Mouse (Mus musculus): ENCODE data around the gene Myo18b.

The Myo18b gene

GRCm38 (mm10) chr5:112748001-112748719 is 148.0 kb downstream of the Myo18b start:
- no peak for DNase-seq (ENCODE audit: low read depth, low spot score)

GRCm38 (mm10) chr5:112747306-112747930 is 148.7 kb downstream of the Myo18b start:
- no peak for DNase-seq (ENCODE audit: low read depth, low spot score)

DNA sequence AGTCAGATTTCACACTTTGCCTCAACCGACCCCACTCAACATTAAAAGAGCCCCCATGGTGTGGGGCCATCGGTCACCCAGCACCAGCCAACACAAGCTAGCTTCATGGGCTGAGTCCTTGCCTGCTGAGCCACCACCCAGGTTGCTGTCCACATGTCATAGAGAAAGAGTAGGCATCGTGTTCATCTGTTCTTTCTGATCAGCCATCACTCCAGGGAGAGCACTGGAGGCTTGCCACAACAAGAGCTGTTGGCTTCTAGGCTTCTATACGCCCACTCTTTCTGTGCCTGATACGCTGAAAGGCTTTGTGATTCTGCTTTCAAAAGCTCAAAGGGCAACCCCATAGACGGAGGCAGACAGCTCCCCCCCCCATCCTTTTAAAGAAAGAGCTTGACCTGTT is 151.0 kb downstream of the Myo18b start:
- DNase-seq (ENCODE audit: low read depth, low spot score) = peak; percentile 64

DNA sequence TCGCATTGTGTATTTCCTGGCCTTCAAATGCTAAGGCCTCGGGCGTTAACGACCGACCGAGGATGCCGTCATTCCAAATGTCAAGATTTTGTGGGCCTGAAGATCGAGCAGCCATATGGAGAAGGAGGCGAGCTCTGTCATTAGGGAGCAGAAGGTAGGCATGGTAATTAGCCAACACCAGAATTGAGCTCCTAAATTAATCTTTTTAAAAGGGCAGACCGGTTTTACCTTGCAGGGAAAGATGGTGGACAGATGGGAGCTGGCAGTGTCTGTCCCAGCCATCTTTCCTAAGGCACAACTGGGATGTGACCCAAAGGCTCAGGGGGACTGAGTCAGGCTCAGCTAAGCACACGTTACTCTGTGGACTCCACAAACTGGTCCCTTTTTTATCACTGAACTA is 151.6 kb downstream of the Myo18b start:
- peak; percentile 81 for DNase-seq (ENCODE audit: low read depth, low spot score)

DNA sequence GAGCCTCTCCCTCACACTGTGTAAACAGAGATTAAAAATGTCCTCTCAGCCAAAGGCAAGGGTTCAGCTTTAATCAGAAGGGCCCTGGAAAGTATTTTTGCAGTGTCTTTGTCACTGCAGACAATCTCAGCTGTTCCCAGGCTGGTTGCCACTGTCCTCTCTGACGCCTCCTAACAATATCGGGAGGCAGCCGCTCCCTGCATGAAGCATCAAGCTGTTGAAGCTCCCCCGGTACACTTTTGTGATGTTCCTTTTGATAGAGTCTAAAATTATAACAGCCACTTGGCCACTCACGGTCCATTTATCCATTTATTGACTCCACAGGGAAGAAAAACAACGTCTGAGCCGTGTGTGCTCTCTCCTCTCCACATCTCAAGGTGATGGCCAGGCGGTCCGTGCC is 153.0 kb downstream of the Myo18b start:
- DNase-seq (ENCODE audit: low read depth, low spot score) = peak; percentile 51

DNA sequence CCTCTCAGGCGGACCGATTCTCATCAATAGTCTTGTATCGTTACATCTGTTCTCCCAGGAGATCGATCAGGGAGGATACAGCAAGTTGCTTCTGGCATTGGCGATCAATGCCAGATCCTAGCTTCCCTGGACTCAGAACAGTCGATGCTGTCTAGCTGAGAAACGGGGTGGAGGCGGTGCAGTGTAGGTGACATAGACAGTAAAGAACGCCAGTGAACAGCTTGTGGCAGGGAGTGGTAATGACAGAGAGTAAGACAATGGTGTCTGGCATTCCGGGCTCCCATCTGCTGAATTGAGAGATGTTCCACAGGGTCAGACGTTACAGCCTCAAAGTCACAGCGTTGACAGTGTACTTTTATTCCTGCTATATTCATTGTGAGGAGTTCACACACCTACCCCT is 155.5 kb downstream of the Myo18b start:
- DNase-seq (ENCODE audit: low read depth, low spot score) = peak; percentile 87

- DNase-seq (ENCODE audit: low read depth, low spot score) = no peak
Measured at GRCm38 (mm10) chr5:112735040-112735439, 161.1 kb downstream of the Myo18b start.

- DNase-seq (ENCODE audit: low read depth, low spot score) = peak; percentile 72
Measured at GRCm38 (mm10) chr5:112730604-112731003, 165.6 kb downstream of the Myo18b start.

GRCm38 (mm10) chr5:112728432-112728831 is 167.7 kb downstream of the Myo18b start:
- DNase-seq (ENCODE audit: low read depth, low spot score) = no peak

DNA sequence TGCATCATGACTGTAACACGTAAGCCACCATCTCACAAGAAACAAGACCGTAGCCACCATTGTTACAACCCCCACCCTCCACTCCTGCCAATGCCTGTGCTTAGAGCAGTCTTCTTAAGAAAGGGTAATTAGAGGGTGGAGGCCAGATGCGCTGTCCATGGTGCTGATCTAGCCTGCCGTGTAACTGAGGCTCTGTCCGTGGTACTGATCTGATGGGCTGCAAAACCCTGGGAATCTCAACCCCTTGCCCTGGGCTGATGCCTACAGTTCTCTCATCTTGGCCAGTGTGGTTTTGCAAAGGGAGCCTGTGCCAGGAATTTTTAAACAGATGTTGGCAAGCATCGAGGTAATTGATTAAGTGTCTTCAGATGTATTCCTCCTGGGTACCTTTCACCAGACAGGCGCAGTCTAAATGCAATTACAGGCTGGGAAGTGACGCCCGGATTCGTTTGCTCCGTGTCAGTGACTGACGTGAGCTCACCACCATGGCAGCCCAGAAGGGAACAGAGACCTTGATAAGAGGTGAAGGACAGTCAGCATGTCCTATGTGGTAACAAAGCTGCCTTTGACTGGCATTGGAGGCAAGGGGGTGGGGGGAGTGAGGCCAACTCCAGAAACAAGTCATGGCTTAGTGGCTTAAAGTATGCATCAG is 177.4 kb downstream of the Myo18b start:
- peak; percentile 36 for DNase-seq (ENCODE audit: low read depth, low spot score)

- DNase-seq (ENCODE audit: low read depth, low spot score) = no peak
Measured at GRCm38 (mm10) chr5:112714679-112715446, 181.3 kb downstream of the Myo18b start.

DNA sequence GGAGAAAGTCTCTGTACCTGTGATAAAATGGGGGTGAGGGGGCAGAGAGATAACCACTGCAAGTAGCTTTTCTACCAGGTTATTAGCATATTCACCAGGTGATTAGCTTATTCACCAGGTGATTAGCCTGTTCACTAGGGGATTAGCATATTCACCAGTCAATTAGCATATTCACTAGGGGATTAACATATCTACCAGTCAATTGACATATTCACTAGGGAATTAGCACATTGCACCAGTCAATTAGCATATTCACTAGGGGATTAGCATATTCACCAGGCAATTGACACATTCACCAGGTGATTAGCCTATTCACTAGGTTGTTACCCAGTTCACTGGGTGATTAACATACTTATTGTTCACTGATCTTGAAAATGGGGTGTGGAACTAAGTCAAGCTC is 186.3 kb downstream of the Myo18b start:
- DNase-seq (ENCODE audit: low read depth, low spot score) = no peak

GRCm38 (mm10) chr5:112708441-112708840 is 187.7 kb downstream of the Myo18b start:
- DNase-seq (ENCODE audit: low read depth, low spot score) = no peak

DNA sequence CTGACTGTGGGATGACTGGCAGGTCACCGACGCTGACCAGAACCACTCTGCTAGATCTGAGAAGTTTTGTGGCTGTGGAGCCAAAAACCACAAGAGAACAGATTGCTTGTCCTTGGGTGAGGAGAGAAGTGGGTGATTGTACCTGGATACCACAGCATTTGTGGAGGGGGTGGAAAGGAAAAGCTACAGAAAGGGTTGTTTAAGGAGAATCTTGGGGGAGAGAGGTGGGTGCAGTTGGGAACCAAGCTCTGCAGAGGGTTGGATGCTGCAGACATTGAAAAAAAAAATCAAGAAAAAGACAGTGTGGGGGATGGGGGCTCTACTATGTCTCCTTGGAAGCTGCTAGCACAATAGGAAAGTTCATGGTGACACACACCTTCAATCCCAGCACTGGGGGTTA is 188.7 kb downstream of the Myo18b start:
- DNase-seq (ENCODE audit: low read depth, low spot score) = peak; percentile 71

DNA sequence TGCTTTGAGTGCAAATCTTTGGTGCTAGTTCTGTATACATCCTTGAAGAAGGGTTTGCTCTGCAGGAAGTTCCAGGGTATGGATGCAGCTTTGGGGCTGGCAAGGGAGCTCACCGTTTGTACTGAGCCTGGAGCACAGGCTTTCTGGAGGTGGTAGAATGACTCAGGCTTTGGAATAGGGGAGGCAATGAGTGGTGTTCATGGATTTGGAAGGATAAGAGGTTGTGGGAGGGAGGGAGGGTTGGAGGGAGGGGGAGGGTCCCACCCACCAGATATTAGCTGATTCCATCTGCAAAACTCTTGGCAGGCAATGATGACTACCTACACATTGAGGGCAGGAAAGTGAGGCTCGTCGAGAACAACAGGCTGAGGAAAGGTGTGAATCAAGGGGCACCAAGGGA is 195.4 kb downstream of the Myo18b start:
- peak; percentile 91 for DNase-seq (ENCODE audit: low read depth, low spot score)

DNA sequence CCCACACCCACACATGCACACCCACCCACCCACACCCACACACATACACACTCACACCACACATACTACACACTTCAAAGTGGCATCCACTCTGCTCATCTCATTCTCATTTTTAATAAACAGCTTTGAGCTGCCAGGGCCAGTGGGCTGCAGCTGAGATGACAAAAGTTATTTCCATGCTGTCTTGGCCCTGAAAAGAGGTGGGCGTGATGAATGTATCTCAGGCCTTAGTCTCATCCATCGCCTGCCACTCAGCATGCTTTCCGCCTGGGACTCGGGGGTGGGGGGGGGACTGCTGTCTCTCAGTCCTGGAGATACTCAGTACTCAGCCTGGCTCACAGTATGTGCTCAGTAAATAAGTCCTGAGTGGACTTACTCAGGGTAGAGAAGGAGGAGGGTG is 199.5 kb downstream of the Myo18b start:
- DNase-seq (ENCODE audit: low read depth, low spot score) = peak; percentile 72

GRCm38 (mm10) chr5:112695254-112695711 is 200.9 kb downstream of the Myo18b start:
- no peak for DNase-seq (ENCODE audit: low read depth, low spot score)

DNA sequence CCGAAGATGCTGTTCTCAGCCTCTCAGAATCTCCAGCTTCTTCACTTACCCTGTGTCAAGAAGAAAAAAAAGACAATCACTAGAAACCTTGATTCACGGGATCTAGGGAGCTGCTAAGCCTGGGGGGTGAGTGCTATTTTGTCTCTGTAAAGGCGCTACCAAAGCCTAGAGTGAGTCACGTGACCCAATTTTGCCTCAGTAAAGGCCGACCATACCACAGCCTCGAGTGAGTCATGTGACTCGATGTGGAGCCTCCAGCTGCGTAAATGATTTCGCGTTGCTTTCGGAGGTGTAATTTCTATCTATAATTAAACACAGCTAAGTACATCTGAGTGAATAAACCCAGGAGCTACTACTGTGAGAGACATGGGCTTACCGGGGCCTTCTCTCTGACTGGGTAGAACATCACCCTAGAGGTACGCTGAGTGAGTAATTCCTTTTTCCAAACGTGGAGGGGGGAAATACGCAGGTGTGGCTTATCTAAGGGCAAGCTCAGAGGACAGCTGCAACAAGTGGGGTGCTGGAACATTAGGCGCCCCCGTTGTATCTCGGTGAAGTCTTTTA is 202.8 kb downstream of the Myo18b start:
- peak; percentile 90 for DNase-seq (ENCODE audit: low read depth, low spot score)

DNA sequence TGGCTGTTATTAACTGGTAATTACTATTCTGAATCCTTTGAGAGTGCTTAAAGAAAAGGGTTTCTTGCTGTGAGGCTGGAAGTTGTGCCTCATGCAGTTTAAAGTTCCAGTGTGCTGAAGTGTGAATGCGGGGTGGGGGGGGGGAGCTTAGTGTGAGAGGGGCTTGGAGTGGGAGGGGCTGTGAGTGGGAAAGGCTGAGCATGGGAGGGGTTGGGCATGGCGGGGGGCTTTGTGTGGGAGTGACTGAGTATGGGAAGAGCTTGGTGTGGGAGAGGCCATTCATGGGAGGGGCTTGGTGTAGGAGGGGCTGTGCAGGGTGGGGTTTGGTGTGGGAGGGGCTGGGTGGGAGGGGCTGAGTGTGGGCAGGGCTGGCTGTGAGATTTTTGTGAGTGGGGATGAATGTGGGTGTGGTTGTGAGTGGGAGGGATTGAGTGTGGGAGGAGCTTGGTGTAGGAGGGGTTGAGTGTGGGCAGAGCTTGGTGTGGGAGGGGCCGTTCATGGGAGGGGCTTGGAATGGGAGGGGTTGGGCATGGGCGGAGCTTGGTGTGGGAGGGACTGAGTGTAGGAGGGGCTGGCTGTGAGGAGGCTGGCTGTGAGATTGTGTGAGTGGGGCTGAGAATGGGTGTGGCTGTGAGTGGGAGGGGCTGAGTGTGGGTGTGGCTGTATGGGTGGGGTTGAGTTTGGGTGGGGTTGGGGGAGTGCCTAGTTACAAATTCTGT is 208.9 kb downstream of the Myo18b start:
- DNase-seq (ENCODE audit: low read depth, low spot score) = no peak

DNA sequence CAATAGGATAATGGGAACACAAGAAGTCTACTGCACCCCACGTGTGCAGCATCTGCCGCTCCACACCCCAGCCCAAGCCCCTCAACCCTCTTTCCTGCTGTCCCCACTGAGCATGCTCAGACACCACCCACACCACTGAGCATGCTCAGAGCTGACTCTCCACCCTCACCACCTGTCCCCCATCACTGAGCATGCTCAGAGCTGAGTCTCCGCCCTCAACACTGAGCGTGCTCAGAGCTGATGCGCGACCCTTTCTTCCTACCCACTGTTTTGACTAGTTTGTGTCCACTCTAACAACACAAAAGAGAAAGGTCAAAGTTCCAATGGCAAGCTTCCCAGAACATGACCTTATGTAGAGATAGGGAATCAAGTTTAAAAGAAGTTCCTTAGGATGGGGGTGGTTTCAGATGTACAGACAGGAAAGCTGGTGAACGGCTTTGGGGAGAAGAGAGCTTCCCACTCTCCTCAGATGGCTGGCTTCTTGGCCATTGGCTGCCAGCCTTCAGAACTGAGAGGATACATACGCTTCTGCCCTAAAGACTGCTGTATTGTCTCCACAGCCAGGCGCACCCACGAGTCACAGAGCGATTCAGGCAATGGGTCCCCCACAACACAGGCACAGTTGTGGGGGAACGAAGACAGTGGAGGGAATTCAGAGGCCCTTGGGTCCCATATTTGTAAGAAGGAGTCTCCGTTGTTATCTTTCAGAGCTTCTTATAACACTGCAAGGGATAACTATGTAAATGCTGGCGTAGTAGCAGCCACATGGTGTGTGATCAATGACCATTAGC is 209.7 kb downstream of the Myo18b start:
- DNase-seq (ENCODE audit: low read depth, low spot score) = no peak
